Mouse (Mus musculus) liver, embryonic 11.5 days (tissue): ENCODE measurements around the gene Pacs1. TPM values are rescaled to one million over a fixed set of nuclear protein-coding genes. Genes with fewer than 3 reads are reported as not detected.

ENCODE experiments used
- ATAC-seq: fragments of 200-750 bp; cut with Nextera tagmentation; replicated peaks from 2 replicates; pipeline ENCODE4 v1.8.0; 2017; ENCODE audit warnings: moderate number of reproducible peaks, mild to moderate bottlenecking, moderate TSS enrichment, moderate library complexity; ENCODE audit not compliant: low FRiP score
- DNase-seq: peaks from one replicate; pipeline ENCODE4 v3.0.0-alpha.2; 2017; ENCODE audit warnings: low spot score
- H3K27ac ChIP-seq: fragments of 300-500 bp; sonication (generic); 2 replicates; pipeline ENCODE4 v1.5.1; 2014; ENCODE audit warnings: mild to moderate bottlenecking, low read depth, low read length, control low read depth
- H3K27me3 ChIP-seq: fragments of 300-500 bp; sonication (generic); replicated peaks from 2 replicates; pipeline ENCODE4 v1.6.1; 2014; ENCODE audit warnings: low read length, mixed read lengths; ENCODE audit not compliant: control insufficient read depth, insufficient read depth
- H3K36me3 ChIP-seq: fragments of 300-500 bp; sonication (generic); 2 replicates; pipeline ENCODE4 v1.6.1; 2014; ENCODE audit warnings: mild to moderate bottlenecking, low read length, moderate library complexity, mixed read lengths; ENCODE audit not compliant: control insufficient read depth, insufficient read depth
- H3K4me1 ChIP-seq: fragments of 300-500 bp; sonication (generic); replicated peaks from 2 replicates; pipeline ENCODE4 v1.6.1; 2014; ENCODE audit warnings: low read length, mixed read lengths; ENCODE audit not compliant: control insufficient read depth, insufficient read depth
- H3K4me2 ChIP-seq: fragments of 300-500 bp; sonication (generic); 2 replicates; pipeline ENCODE4 v1.6.1; 2014; ENCODE audit warnings: mild to moderate bottlenecking, control low read depth, moderate library complexity
- H3K4me3 ChIP-seq: fragments of 300-500 bp; sonication (generic); 2 replicates; pipeline ENCODE4 v1.5.1; 2014; ENCODE audit warnings: low read depth, low read length, control low read depth
- H3K9ac ChIP-seq: fragments of 300-500 bp; sonication (generic); 2 replicates; pipeline ENCODE4 v1.6.1; 2014; ENCODE audit warnings: low read depth, low read length, control low read depth
- H3K9me3 ChIP-seq: fragments of 300-500 bp; sonication (generic); 2 replicates; pipeline ENCODE4 v1.6.1; 2016; ENCODE audit warnings: low read length, inconsistent platforms, mixed read lengths; ENCODE audit not compliant: control insufficient read depth
- WGBS: fragments of 180-500 bp; shearing (Covaris S2); extraction: QIAGEN DNeasy Blood & Tissue Kit; methylation state at CpG from one replicate; pipeline ENCODE4 v1.1.7; 2014; 5-methylcytosine and 5-hydroxymethylcytosine counted together
- polyA plus RNA-seq: library from polyadenylated mRNA; unstranded; fragments of >200 nt; fragmentation: Nextera tagmentation; extraction: Ambion mirVana; gene quantifications from 2 replicates; pipeline ENCODE4 v1.2.1, GENCODE M21; 2014

Gene Pacs1
- polyA plus RNA-seq: 27.0 and 30.3 TPM in 2 replicates

GRCm38 (mm10) chr19:5272801-5273733 is at the start of gene Pacs1:
Gene Pacs1 (minus strand): TSS chr19:5273119.
- H3K27ac ChIP-seq: peak within 1 kb of the TSS; percentile 87
- peaks cover 33% of the 10 kb centered on the region for H3K36me3 ChIP-seq
- H3K4me2 ChIP-seq: peak within 1 kb of the TSS; percentile 97
- no peaks in the 10 kb centered on the region for H3K27me3 ChIP-seq
- H3K4me3 ChIP-seq: peak within 1 kb of the TSS; percentile 95
- under 1% methylated on average over 77 of the region's 97 CpGs for WGBS
- H3K4me1 ChIP-seq: peaks cover 44% of the 10 kb centered on the region
- DNase-seq: peak; percentile 90
- H3K9ac ChIP-seq: peak within 1 kb of the TSS; percentile 94
- peak; percentile 84 for ATAC-seq
- no peaks in the 10 kb centered on the region for H3K9me3 ChIP-seq

GRCm38 (mm10) chr19:5313189-5313588 is 40.3 kb upstream of the Pacs1 start:
- Histone ChIP-seq H3K27ac (no peak overlapping the region), H3K9me3 (no peaks in the 10 kb centered on the region), H3K4me1 (no peaks in the 10 kb centered on the region), H3K4me2 (no peak overlapping the region), H3K27me3 (no peaks in the 10 kb centered on the region; the same call in 1 of the 2 replicates), H3K9ac (no peak overlapping the region), H3K4me3 (no peak overlapping the region), H3K36me3 (no peaks in the 10 kb centered on the region)
- WGBS: 85% methylated on average over 8 of the region's 8 CpGs
- no peak for DNase-seq
- ATAC-seq: no peak

GRCm38 (mm10) chr19:5309025-5309424 is 36.1 kb upstream of the Pacs1 start:
- DNase-seq: no peak
- Histone ChIP-seq H3K36me3 (no peaks in the 10 kb centered on the region), H3K27me3 (peaks cover 17% of the 10 kb centered on the region)

GRCm38 (mm10) chr19:5306968-5307734 is 34.2 kb upstream of the Pacs1 start:
- H3K4me3 ChIP-seq: peak overlapping the region; percentile 32
- peak overlapping the region; percentile 62 for H3K4me2 ChIP-seq
- ATAC-seq: no peak
- H3K27me3 ChIP-seq: peaks cover 17% of the 10 kb centered on the region
- WGBS: 29% methylated on average over 95 of the region's 98 CpGs
- H3K4me1 ChIP-seq: 0 out of 2 replicates have a peak, but pooled peaks cover 5% of the 10 kb centered on the region
- H3K9me3 ChIP-seq: no peaks in the 10 kb centered on the region
- no peak for DNase-seq
- H3K36me3 ChIP-seq: no peaks in the 10 kb centered on the region
- H3K9ac ChIP-seq: no peak overlapping the region
- H3K27ac ChIP-seq: no peak overlapping the region

More at GRCm38 (mm10) chr19:5309025-5309424, 36.1 kb upstream of the Pacs1 start:
- Histone ChIP-seq H3K4me2 (no peak overlapping the region), H3K4me3 (no peak overlapping the region), H3K4me1 (0 out of 2 replicates have a peak, but pooled peaks cover 5% of the 10 kb centered on the region), H3K27ac (no peak overlapping the region), H3K9me3 (no peaks in the 10 kb centered on the region), H3K9ac (no peak overlapping the region)
- ATAC-seq: no peak
- 76% methylated on average over 7 of the region's 7 CpGs for WGBS

- 67% methylated on average over 6 of the region's 6 CpGs for WGBS
- ATAC-seq: no peak
- no peaks in the 10 kb centered on the region for H3K36me3 ChIP-seq
- H3K4me3 ChIP-seq: no peak overlapping the region
- no peak overlapping the region for H3K9ac ChIP-seq
- 0 out of 2 replicates have a peak, but pooled peaks cover 5% of the 10 kb centered on the region for H3K4me1 ChIP-seq
- H3K27ac ChIP-seq: no peak overlapping the region
- H3K9me3 ChIP-seq: no peaks in the 10 kb centered on the region
- H3K4me2 ChIP-seq: no peak overlapping the region
- peaks cover 17% of the 10 kb centered on the region for H3K27me3 ChIP-seq
- DNase-seq: no peak
Measured at GRCm38 (mm10) chr19:5306279-5306678, 33.4 kb upstream of the Pacs1 start.

- Histone ChIP-seq H3K9ac (no peak overlapping the region), H3K27me3 (peaks cover 13% of the 10 kb centered on the region), H3K36me3 (no peaks in the 10 kb centered on the region), H3K4me3 (no peak overlapping the region), H3K4me1 (peaks cover 10% of the 10 kb centered on the region; the same call in 1 of the 2 replicates), H3K9me3 (no peaks in the 10 kb centered on the region), H3K27ac (no peak overlapping the region), H3K4me2 (no peak overlapping the region)
- 14% methylated on average over 4 of the region's 4 CpGs for WGBS
- DNase-seq (no peak), ATAC-seq (no peak)
Measured at GRCm38 (mm10) chr19:5302455-5302854, 29.5 kb upstream of the Pacs1 start.

GRCm38 (mm10) chr19:5300588-5300987 is 27.7 kb upstream of the Pacs1 start:
- no peaks in the 10 kb centered on the region for H3K36me3 ChIP-seq
- DNase-seq (no peak), ATAC-seq (no peak)
- peaks cover 12% of the 10 kb centered on the region for H3K4me1 ChIP-seq
- H3K9ac ChIP-seq: no peak overlapping the region
- no peak overlapping the region for H3K27ac ChIP-seq
- no peaks in the 10 kb centered on the region for H3K9me3 ChIP-seq
- WGBS: 67% methylated on average over 6 of the region's 6 CpGs
- 0 out of 2 replicates have a peak, but pooled peaks cover 4% of the 10 kb centered on the region for H3K27me3 ChIP-seq
- H3K4me2 ChIP-seq: no peak overlapping the region
- no peak overlapping the region for H3K4me3 ChIP-seq

- no peak for DNase-seq
Measured at GRCm38 (mm10) chr19:5297903-5298800, 25.2 kb upstream of the Pacs1 start, which contains the start of gene Gal3st3. Gene Gal3st3 (plus strand): TSS chr19:5298331.

More at GRCm38 (mm10) chr19:5297903-5298800, 25.2 kb upstream of the Pacs1 start, which contains the start of gene Gal3st3:
- no peak for ATAC-seq
- WGBS: 17% methylated on average over 30 of the region's 32 CpGs
- H3K27ac ChIP-seq: no peak within 1 kb of the TSS
- peaks cover 18% of the 10 kb centered on the region for H3K4me1 ChIP-seq
- peak within 1 kb of the TSS; percentile 38 for H3K4me3 ChIP-seq
- H3K27me3 ChIP-seq: 0 out of 2 replicates have a peak, but pooled peaks cover 4% of the 10 kb centered on the region
- peaks cover 4% of the 10 kb centered on the region; the same call in 1 of the 2 replicates for H3K36me3 ChIP-seq
- H3K4me2 ChIP-seq: peak within 1 kb of the TSS; percentile 68
- H3K9me3 ChIP-seq: no peaks in the 10 kb centered on the region
- H3K9ac ChIP-seq: peak within 1 kb of the TSS; percentile 49
